Mouse (Mus musculus): ENCODE data around the gene Gcnt4. TPM values are rescaled to one million over a fixed set of nuclear protein-coding genes. Genes with fewer than 3 reads are reported as not detected.
"Not testable (repeated sequence)": the region's sequence is repeated elsewhere in the genome, so short reads cannot be mapped to it uniquely, and the experiment has no call there.

Gene Gcnt4
- 1.5 and 1.6 TPM in 2 replicates for polyA plus RNA-seq (2015; fragmentation: Nextera tagmentation; extraction: Ambion mirVana)

DNA sequence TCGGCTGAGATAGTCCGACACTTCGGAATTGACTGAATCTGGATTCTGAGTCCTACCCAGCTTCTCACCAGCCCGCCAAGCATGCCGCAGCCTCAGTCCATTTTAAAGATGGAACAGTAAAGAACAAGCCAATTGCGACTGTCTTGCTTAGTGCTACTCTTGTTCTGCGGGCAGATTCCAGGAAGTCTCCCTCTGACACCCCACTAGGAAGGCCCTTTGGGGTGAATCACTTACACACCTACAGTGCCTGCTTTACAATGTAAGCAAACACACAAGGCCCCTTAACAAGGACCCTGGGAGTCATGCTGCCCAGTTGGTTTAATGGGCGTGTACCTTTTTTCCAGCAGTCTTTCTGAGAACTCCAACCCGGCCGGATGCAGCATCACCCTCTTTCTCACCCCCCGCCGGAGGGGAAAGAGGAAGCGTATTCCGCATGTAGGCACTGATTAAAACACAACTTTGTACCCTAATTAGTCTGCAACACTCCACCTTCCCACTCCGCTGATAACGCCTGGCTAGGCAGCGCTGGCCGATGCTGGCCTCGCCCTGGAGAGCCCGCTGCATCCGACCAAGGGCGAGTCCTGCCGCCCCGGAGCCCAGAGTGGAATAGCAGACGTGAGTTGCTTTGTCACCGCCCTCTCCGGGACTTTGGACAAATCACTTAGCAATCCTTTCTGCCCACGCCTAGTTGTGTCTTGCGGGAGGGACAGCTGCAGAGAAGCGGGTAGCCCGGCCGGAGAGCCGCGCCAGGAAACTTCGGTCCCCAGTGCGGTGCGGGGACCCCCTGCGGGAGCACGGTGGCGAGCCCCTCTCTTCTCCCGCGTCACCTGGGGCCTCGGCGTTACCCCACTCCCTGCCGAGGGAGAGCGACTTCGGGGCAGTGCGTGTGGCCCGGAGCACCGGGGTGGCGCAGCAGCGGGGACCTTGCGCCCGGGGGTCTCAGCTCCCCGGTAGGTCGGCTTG is at the start of gene Gcnt4:
Gene Gcnt4 (plus strand): TSS at position 691 of the 963 bp plus-strand sequence.
- Histone ChIP-seq H3K4me2 (peak within 1 kb of the TSS; percentile 100), H3K27me3 (peaks cover 21% of the 10 kb centered on the region), H3K9me3 (replicated peaks) (no peaks in the 10 kb centered on the region), H3K27ac (0 out of 2 replicates have a peak within 1 kb of the TSS, but pooled peaks have one; percentile 37), H3K36me3 (no peaks in the 10 kb centered on the region), H3K4me3 (replicated peaks) (peak within 1 kb of the TSS; percentile 80), H3K9ac (peak within 1 kb of the TSS; percentile 73), H3K4me1 (peaks cover 27% of the 10 kb centered on the region)
- ATAC-seq (replicated peaks; ENCODE audit: low FRiP score), result peak; percentile 89
- WGBS, result 9% methylated on average over 56 of the region's 56 CpGs

DNA sequence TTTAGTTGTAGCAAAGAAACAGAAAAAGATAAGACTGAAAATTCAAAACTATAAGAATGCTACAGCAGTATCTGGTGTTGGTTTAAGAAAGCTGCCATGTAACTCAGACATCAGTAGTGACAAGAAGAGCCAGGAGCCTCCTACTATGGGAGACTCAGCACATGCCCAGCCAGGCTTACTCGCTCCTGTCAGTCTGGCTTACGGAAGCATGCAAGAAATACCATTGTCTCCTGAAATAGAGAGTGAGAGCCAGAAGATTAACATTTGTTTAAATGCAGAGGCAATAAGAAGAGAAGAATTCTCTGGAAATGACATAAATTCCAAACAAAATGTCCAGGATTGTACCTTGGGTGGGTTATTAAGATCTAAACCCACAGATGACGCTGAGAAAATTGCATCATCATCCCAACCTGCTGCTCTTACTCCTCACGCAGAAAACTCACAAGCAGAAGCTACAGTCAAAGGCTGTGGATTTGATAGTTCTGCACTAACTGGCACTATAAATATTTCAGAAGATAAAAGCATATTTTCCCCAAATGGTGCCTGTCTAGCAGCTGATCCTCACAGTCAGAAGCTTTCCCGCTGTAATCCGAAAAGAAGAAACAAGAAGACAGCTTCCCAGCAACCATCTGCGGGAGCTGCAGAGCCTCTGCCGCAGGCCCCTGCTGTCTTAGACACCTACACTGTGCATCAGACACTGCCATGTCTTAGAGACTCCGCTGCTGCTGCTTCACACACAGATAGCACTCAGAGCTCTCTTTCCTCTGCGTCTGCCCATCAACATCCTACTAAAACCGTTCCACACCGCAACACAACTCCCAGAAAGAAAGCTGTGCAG is 46.0 kb upstream of the Gcnt4 start:
- 81% methylated on average over 12 of the region's 12 CpGs for WGBS
- Histone ChIP-seq H3K4me1 (no peaks in the 10 kb centered on the region), H3K27me3 (no peaks in the 10 kb centered on the region)

DNA sequence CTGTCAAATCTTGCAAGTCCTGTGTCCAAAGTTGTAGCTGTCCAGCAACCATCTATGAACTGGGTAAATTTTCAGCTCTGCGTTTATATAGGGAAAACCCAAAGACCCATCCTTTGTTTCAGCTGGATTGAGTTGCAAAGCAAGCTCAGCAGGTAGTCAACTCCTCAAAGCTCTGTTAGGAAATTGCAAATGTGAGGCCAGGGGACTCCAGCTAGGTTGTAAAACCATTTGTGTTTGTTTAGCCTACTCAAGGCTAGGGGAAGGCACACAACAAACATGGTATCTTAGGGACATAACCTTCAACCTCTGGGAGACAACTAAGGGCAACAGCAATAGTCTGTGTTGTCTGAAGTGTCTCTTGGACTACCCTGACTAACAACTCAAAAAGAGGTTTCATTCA is 40.0 kb upstream of the Gcnt4 start:
- ATAC-seq (replicated peaks; ENCODE audit: low FRiP score), result no peak
- H3K4me3 ChIP-seq (replicated peaks), result no peak overlapping the region
- WGBS, result 49% methylated on average over 1 of the region's 1 CpGs
- H3K9ac ChIP-seq, result no peak overlapping the region
- no peaks in the 10 kb centered on the region for H3K36me3 ChIP-seq
- no peaks in the 10 kb centered on the region for H3K27me3 ChIP-seq
- H3K9me3 ChIP-seq (replicated peaks), result no peaks in the 10 kb centered on the region
- H3K4me1 ChIP-seq, result no peaks in the 10 kb centered on the region
- H3K27ac ChIP-seq, result no peak overlapping the region
- H3K4me2 ChIP-seq, result no peak overlapping the region

More for the DNA sequence above, 46.0 kb upstream of the Gcnt4 start:
- no peak for ATAC-seq (replicated peaks; ENCODE audit: low FRiP score)
- Histone ChIP-seq H3K9ac (no peak overlapping the region), H3K36me3 (no peaks in the 10 kb centered on the region), H3K27ac (no peak overlapping the region), H3K9me3 (replicated peaks) (no peaks in the 10 kb centered on the region), H3K4me3 (replicated peaks) (no peak overlapping the region), H3K4me2 (no peak overlapping the region)

DNA sequence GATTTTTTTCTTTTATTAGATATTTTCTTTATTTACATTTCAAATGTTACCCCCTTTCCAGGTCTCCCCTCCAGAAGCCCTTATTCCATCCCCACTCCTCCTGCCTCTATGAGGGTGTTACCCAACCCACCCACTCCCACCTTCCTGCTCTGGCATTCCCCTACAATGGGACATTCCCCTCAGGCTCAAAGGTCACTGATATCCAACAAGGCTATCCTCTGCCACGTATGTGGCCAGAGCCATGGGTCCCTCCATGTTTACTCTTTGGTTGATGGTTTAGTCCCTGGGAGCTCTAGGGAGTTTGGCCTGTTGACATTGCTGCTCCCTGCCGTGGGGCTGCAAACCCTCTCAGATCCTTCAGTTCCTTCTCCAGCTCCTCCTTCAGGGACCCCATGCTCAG is 34.5 kb upstream of the Gcnt4 start:
- Histone ChIP-seq H3K4me1 (no peaks in the 10 kb centered on the region), H3K27ac (no peak overlapping the region), H3K9me3 (replicated peaks) (no peaks in the 10 kb centered on the region), H3K27me3 (no peaks in the 10 kb centered on the region), H3K36me3 (no peaks in the 10 kb centered on the region), H3K9ac (no peak overlapping the region), H3K4me2 (no peak overlapping the region), H3K4me3 (replicated peaks) (no peak overlapping the region)
- ATAC-seq (replicated peaks; ENCODE audit: low FRiP score), result no peak
- 36% methylated on average over 2 of the region's 2 CpGs for WGBS

DNA sequence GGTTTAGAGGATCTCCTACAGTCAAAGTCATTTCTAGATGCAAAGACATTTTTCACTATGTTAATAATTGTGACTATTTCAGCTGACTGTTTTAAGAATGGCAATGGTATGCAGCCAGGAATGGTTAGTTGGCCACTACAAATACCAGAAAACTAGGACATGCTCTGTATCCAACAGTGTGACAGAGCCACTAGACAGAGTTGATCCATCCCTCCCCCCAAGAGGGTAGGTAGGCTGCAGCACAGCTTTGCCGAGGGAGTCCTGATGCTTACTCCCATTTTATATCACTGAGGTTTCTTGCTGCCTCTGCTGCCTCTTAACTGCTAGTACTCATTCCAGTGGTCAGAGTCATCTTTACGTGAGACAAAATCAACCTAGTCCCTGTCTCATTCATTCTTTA is 29.3 kb upstream of the Gcnt4 start:
- no peak overlapping the region for H3K4me2 ChIP-seq
- H3K27me3 ChIP-seq, result no peaks in the 10 kb centered on the region
- H3K27ac ChIP-seq, result no peak overlapping the region
- no peaks in the 10 kb centered on the region for H3K9me3 ChIP-seq (replicated peaks)
- no peak overlapping the region for H3K9ac ChIP-seq
- H3K4me1 ChIP-seq, result no peaks in the 10 kb centered on the region
- no peak overlapping the region for H3K4me3 ChIP-seq (replicated peaks)
- ATAC-seq (replicated peaks; ENCODE audit: low FRiP score), result no peak
- WGBS, result 70% methylated on average over 2 of the region's 2 CpGs
- no peaks in the 10 kb centered on the region for H3K36me3 ChIP-seq

DNA sequence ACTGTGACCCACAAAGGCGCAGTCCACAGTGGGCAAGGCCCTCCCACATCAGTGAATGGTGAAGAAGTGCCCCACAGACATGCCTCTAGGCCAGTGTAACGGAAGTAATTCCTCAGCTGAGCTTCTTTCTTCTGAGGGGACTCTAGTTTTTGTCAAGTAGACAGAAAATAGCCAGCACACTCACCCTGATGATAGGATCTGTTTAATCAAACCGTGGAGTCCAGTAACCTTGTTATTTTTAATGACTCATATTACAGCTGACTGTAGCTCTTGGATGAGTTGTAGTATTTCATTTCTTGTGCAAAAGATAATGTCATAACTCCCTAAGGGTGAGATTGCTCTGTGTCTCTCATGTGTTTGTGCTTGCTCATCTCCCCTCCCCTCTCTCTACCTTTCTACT is 17.8 kb upstream of the Gcnt4 start:
- Histone ChIP-seq H3K4me1 (no peaks in the 10 kb centered on the region), H3K9ac (no peak overlapping the region), H3K9me3 (replicated peaks) (no peaks in the 10 kb centered on the region), H3K27ac (no peak overlapping the region), H3K27me3 (no peaks in the 10 kb centered on the region), H3K4me2 (no peak overlapping the region), H3K4me3 (replicated peaks) (no peak overlapping the region), H3K36me3 (no peaks in the 10 kb centered on the region)
- ATAC-seq (replicated peaks; ENCODE audit: low FRiP score), result no peak
- WGBS, result 67% methylated on average over 3 of the region's 3 CpGs

DNA sequence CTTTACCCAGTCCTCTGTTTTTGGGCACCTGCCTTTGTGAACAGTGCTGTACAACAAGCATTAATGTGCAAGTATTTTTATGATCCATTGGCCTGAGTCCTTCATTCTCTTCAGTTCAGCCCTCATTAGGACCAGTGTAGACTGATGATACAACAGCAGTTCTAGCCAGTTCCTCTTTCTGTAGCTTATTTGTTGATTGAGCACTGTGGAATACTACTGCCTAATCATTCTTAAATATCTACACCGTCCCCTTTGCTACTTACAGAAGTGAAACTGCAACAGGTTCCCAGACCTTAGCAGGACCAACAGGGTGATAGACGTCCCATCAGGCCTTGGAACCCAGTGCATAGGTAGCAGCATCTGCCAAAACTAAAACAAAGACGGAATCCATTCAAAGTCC is 13.3 kb upstream of the Gcnt4 start:
- Histone ChIP-seq H3K36me3 (no peaks in the 10 kb centered on the region), H3K9ac (no peak overlapping the region), H3K27ac (no peak overlapping the region), H3K9me3 (replicated peaks) (no peaks in the 10 kb centered on the region), H3K4me1 (no peaks in the 10 kb centered on the region), H3K4me3 (replicated peaks) (no peak overlapping the region), H3K4me2 (no peak overlapping the region), H3K27me3 (no peaks in the 10 kb centered on the region)
- 91% methylated on average over 3 of the region's 3 CpGs for WGBS
- no peak for ATAC-seq (replicated peaks; ENCODE audit: low FRiP score)

DNA sequence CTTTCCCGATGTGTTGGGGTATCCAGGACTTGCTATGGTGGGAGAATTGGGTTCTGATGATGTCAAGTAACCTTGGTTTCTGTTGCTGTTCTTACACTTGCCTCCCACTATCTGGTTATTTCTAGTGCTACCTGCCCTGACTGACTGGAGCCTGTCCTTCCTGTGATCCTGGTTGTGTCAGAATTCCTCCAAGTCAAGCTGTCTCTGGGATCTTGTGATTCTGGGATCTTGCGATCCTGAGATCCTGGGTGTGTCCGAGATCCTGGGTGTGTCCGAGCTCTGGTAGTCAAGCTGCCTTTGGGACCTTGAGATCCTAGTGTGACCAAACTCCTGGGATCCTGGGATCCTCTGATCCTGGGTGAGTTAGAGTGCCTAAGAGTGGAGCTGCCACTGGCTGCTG is 1.4 kb upstream of the Gcnt4 start:
- 91% methylated on average over 4 of the region's 4 CpGs for WGBS
- H3K4me3 ChIP-seq (replicated peaks); ATAC-seq (replicated peaks; ENCODE audit: low FRiP score); H3K27ac ChIP-seq; H3K9me3 ChIP-seq (replicated peaks); H3K4me2 ChIP-seq; H3K9ac ChIP-seq; H3K36me3 ChIP-seq: not testable (repeated sequence)
- peaks cover 21% of the 10 kb centered on the region for H3K27me3 ChIP-seq
- peaks cover 17% of the 10 kb centered on the region for H3K4me1 ChIP-seq

DNA sequence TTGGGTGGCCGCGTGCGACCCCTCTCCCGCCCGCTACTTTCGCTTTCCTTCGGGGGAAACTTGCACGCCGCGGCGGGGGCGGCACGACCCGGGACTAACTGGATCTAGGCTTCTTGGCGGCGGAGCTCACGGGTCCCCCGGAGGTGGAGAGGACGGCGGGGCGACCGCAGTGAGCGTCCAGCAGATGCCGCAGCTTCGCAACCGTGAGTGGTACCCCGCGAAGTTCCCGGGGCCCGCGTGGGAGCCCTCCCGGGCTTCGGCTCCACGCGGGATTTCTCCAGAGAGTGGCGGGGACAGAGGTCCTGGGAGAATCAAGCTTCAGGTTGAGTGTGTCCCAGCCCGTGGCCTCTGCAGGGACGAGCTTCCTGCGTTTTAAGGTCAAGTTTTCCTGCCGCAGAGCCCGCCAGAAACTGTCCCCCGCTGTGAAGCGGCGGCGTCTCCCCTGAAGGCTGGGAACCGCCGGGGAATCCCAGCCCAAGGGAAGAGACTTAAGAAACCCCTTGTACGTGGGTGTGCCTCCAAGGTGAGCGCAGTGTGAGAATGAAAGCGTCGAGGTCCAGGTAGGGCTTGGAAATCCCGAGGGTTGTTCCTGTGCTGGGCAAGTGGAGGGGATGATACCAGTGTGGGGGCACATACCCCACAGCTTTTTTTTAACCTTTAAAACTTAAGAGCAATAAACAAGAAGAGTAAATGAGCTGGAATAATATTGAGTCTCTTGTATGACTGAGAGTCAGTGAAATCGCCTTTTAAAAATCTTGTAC is 676 bp downstream of the Gcnt4 start:
- H3K27ac ChIP-seq, result 0 out of 2 replicates have a peak overlapping the region, but pooled peaks have one; percentile 37

DNA sequence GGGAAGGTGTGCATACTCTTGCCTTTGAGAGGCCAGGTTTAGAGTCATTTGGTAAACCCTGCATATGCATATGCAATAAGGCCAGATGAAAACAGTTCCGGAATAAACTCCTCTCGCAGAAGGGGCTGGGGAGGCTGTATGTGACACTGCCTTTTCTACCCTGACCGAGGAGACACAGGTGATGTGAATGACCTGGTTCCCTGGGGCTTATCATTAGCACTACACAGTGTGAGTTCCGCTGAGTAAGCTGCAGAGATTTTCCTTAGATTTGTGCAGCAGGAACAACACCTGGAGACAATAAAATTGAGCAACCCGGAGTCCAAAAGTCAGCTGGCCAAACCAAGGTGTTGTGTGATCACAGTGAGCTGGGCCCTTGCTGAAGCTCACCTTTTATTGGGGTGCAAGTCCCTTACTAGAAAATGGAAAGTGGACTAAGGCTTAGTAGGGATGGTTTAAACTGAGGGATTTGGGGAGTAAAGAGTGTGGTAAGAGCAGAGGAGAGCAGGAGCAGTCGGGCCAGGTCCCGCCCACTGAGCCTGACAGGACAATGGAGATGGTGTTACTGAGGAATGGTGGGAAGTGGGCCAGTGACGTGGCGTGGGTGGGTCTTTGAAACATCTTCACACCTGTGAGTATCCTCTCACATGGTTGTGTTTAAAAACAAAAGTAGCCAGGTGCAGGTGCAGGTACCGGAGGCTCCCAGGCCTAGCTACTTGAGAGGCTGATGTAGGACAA is 1.7 kb downstream of the Gcnt4 start:
- Histone ChIP-seq H3K27me3 (peaks cover 21% of the 10 kb centered on the region), H3K9ac (no peak overlapping the region), H3K4me3 (replicated peaks) (peak overlapping the region; percentile 80), H3K4me2 (peak overlapping the region; percentile 100), H3K9me3 (replicated peaks) (no peaks in the 10 kb centered on the region), H3K36me3 (no peaks in the 10 kb centered on the region), H3K27ac (no peak overlapping the region), H3K4me1 (peaks cover 29% of the 10 kb centered on the region)
- 48% methylated on average over 10 of the region's 10 CpGs for WGBS
- no peak for ATAC-seq (replicated peaks; ENCODE audit: low FRiP score)

More for the DNA sequence above, 676 bp downstream of the Gcnt4 start:
- no peaks in the 10 kb centered on the region for H3K9me3 ChIP-seq (replicated peaks)
- H3K4me3 ChIP-seq (replicated peaks), result peak overlapping the region; percentile 80
- no peaks in the 10 kb centered on the region for H3K36me3 ChIP-seq
- ATAC-seq (replicated peaks; ENCODE audit: low FRiP score), result peak; percentile 61
- peaks cover 21% of the 10 kb centered on the region for H3K27me3 ChIP-seq
- WGBS, result under 1% methylated on average over 52 of the region's 53 CpGs
- H3K4me1 ChIP-seq, result peaks cover 27% of the 10 kb centered on the region
- H3K9ac ChIP-seq, result peak overlapping the region; percentile 73
- H3K4me2 ChIP-seq, result peak overlapping the region; percentile 100

DNA sequence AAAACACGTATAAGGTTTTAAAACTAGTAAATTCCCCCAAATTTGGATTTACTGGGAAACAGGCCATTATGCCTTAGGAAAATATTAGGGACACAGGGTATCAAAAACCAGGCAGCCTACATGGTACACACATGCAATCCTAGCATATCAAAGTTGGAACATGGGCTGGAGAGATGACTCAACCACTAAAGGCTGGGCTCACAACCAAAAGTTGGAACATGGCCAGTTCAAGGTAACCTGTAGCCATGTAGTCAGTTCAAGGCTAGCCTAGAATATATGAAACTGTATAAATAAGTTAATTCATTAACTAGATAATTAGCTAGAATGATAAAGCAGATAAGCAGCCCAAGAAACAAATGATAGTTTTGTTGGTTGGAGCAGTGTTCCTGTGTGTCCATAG is 3.3 kb downstream of the Gcnt4 start:
- WGBS, result 89% methylated on average over 1 of the region's 1 CpGs
- no peaks in the 10 kb centered on the region for H3K36me3 ChIP-seq
- peaks cover 23% of the 10 kb centered on the region for H3K27me3 ChIP-seq
- H3K4me1 ChIP-seq, result peaks cover 29% of the 10 kb centered on the region
- no peaks in the 10 kb centered on the region for H3K9me3 ChIP-seq (replicated peaks)
- ATAC-seq (replicated peaks; ENCODE audit: low FRiP score), result no peak
- H3K4me3 ChIP-seq (replicated peaks), result no peak overlapping the region
- no peak overlapping the region for H3K9ac ChIP-seq
- H3K4me2 ChIP-seq, result no peak overlapping the region
- no peak overlapping the region for H3K27ac ChIP-seq

Data from kidney, embryonic 15.5 days (tissue).